Mouse (Mus musculus) bone marrow, adult 2 months (tissue): ENCODE data around the gene 4930442H23Rik.

Experiments
- CTCF ChIP-seq: fragments of 200-500 bp; IDR thresholded peaks from 2 replicates; pipeline ENCODE4 v1.5.1; 2011; ENCODE audit warnings: low read length, control low read depth; ENCODE audit not compliant: control insufficient read depth, insufficient read depth
- POLR2A ChIP-seq: fragments of 200-500 bp; IDR thresholded peaks from 2 replicates; pipeline ENCODE4 v1.6.1; 2011; ENCODE audit warnings: low read depth, mild to moderate bottlenecking, control low read depth, low read length, borderline replicate concordance; ENCODE audit not compliant: control insufficient read depth

DNA sequence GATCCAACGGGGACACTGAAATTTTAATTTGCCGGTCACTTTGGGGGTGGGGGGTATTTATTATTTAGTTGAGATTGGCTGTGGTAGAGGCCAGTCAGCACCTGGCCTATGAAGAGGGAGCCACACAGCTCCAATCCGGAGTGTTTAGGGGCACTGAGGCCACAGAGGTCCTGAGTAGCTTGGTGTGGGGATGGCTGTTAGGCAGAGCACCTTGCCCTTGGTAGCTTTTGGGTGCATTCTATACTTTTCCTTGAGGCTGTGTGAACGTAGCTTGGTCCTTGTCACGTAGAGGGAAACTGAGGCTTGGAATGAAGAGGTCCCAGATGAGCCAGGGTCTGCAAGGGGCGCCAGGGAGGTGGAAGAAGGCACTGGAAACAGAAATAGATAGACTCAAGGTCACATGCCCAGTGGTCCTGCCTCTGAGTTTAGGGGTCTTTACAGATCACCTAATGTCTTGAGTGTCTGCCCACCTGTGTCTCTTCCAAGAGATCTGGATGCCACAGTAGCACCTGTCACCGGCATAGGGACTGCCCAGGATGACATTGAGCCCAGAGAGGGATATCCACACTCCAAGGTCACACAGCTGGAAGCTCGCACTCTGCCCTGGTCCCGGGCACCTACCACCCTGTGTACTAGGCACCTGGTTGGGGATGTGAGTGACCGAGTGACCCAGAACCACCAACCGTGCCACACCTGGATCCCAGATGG is 44.7 kb downstream of the 4930442H23Rik start:
- no peak for TF ChIP-seq CTCF
- no peak for TF ChIP-seq POLR2A
